Mouse (Mus musculus) spleen, adult 2 months (tissue): Measurements from ENCODE around the gene Sspn. TPM values are rescaled to one million over a fixed set of nuclear protein-coding genes. Genes with fewer than 3 reads are reported as not detected.

ENCODE experiments used
- DNase-seq, 2 experiments: peaks; one replicate each; pipeline versions ENCODE4 v3.0.0 to v3.0.0-alpha.2; 2012 to 2021; ENCODE audit warnings: low spot score in 2 of 2, low read depth in 1 of 2
- H3K27ac ChIP-seq: fragments of 200-500 bp; 2 replicates; pipeline ENCODE4 v1.5.1; 2012; ENCODE audit warnings: low read length, inconsistent platforms; ENCODE audit not compliant: insufficient read depth
- H3K27me3 ChIP-seq: fragments of 200-500 bp; 2 replicates; pipeline ENCODE4 v1.6.1; 2012; ENCODE audit warnings: mild to moderate bottlenecking, moderate library complexity, low read length, inconsistent platforms; ENCODE audit not compliant: control insufficient read depth, insufficient read depth
- H3K36me3 ChIP-seq: fragments of 200-500 bp; 2 replicates; pipeline ENCODE4 v1.6.1; 2012; ENCODE audit warnings: mild to moderate bottlenecking, low read length, inconsistent platforms; ENCODE audit not compliant: control insufficient read depth, insufficient read depth
- H3K4me1 ChIP-seq: fragments of 200-500 bp; 2 replicates; pipeline ENCODE4 v1.6.1; 2011; ENCODE audit warnings: inconsistent platforms; ENCODE audit not compliant: control insufficient read depth, insufficient read depth, insufficient read length
- H3K4me3 ChIP-seq: fragments of 200-500 bp; 2 replicates; pipeline ENCODE4 v1.5.1; 2011; ENCODE audit warnings: mild to moderate bottlenecking, inconsistent platforms; ENCODE audit not compliant: insufficient read depth, insufficient read length; ENCODE audit errors: extremely low read depth
- CTCF ChIP-seq: fragments of 200-500 bp; IDR thresholded peaks from 2 replicates; pipeline ENCODE4 v1.5.1; 2011; ENCODE audit warnings: mild to moderate bottlenecking, inconsistent platforms; ENCODE audit not compliant: insufficient read depth, insufficient read length, insufficient replicate concordance; ENCODE audit errors: extremely low read depth
- POLR2A ChIP-seq: fragments of 200-500 bp; IDR thresholded peaks from 2 replicates; pipeline ENCODE4 v1.6.1; 2011; ENCODE audit warnings: low read depth, low read length, inconsistent platforms
- WGBS: fragments of 180-500 bp; shearing (Covaris S2); methylation state at CpG from one replicate; pipeline ENCODE4 v1.1.7; 2018; 5-methylcytosine and 5-hydroxymethylcytosine counted together
- polyA plus RNA-seq: library from polyadenylated mRNA; depleted of rRNA; stranded (reverse); fragments of >200 nt; gene quantifications from 2 replicates; pipeline ENCODE4 v1.2.3, GENCODE M21; 2012

Gene Sspn
- polyA plus RNA-seq, 1 experiment = 2.0 TPM

DNA sequence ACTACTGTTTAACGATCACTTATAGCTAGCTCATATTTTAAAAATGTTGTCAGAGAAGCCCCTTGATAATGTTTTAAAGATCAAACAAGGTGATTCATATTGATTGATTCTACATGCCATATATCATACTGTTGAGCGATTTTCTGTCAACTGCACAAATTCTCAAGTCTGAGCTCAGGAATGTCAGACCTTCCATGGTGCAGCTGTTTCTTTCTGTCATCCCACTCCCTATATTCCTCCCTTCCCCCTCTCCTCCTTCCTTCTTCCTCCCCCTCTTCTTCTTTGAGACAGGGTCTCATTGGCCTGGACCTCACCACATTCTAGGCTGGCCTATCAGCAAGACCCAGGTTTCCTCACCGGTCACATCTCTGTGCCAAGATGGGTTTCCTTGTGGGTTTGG, 12.0 kb downstream of the Sspn start:
- H3K4me1 ChIP-seq = no peaks in the 10 kb centered on the region
- no peak for DNase-seq
- no peak overlapping the region for H3K27ac ChIP-seq
- no peak for TF ChIP-seq POLR2A
- no peak for TF ChIP-seq CTCF
- no peak overlapping the region for H3K4me3 ChIP-seq
- whole genome bisulfite sequencing = 87% methylated on average over 3 of the region's 3 CpGs
- H3K27me3 ChIP-seq = no peaks in the 10 kb centered on the region
- no peaks in the 10 kb centered on the region for H3K36me3 ChIP-seq

- no peaks in the 10 kb centered on the region for H3K27me3 ChIP-seq
- no peaks in the 10 kb centered on the region for H3K4me1 ChIP-seq
- H3K27ac ChIP-seq = no peak overlapping the region
- TF ChIP-seq CTCF = no peak
- no peak for TF ChIP-seq POLR2A
- 86% methylated on average over 11 of the region's 11 CpGs for WGBS
- no peak overlapping the region for H3K4me3 ChIP-seq
- H3K36me3 ChIP-seq = no peaks in the 10 kb centered on the region
- no peak for DNase-seq
Measured at GRCm38 (mm10) chr6:145945700-145946344, 14.4 kb downstream of the Sspn start.

- H3K4me3 ChIP-seq = no peak overlapping the region
- no peaks in the 10 kb centered on the region for H3K36me3 ChIP-seq
- no peaks in the 10 kb centered on the region for H3K4me1 ChIP-seq
- DNase-seq = no peak
- H3K27ac ChIP-seq = no peak overlapping the region
- WGBS = 54% methylated on average over 4 of the region's 4 CpGs
- no peak for TF ChIP-seq POLR2A
- TF ChIP-seq CTCF = no peak
- H3K27me3 ChIP-seq = no peaks in the 10 kb centered on the region
Measured at GRCm38 (mm10) chr6:145949049-145949448, 17.6 kb downstream of the Sspn start.

DNA sequence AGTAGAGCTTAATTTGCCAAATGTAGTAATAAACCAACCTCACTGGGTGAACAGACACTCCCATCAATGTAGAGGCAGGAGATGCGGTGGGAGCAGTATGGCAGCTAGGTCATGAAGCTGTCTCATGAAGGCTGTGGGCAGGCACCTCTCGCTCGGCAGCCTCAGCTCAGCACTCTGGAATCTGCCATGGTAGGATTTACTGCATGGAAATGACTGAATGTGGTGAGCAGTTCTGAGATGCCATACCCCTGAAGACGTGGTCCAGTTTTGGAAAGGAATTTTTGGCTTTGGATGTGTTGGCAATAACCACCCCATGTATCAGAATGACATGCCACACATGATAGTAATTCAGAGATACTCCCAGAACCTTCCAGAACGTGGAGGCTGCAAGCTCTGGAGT, 19.2 kb downstream of the Sspn start:
- WGBS = 89% methylated on average over 5 of the region's 5 CpGs
- no peak overlapping the region for H3K4me3 ChIP-seq
- no peaks in the 10 kb centered on the region for H3K4me1 ChIP-seq
- no peak for TF ChIP-seq CTCF
- no peak for TF ChIP-seq POLR2A
- H3K27ac ChIP-seq = no peak overlapping the region
- no peak for DNase-seq
- H3K36me3 ChIP-seq = no peaks in the 10 kb centered on the region
- no peaks in the 10 kb centered on the region for H3K27me3 ChIP-seq

DNA sequence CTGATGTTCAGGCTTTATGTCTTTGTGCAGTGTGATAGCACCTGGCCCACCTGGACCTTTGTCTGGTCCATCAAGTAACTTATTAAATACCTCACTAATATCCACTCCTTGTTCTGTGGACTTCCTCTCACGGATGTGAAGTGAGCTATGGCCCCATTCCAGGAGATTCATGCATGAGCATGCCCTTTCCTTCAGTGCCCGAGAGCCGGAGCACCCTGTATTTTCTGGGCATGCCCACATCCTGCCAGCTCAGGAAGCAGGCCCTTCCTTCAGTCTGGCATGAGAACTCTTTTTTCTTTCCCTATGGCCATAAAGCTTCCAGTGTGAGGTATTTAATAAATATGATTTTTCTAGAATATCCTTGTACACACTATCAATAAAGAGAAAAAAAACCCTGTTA, 21.2 kb downstream of the Sspn start:
- 40% methylated on average over 3 of the region's 3 CpGs for WGBS
- no peak overlapping the region for H3K4me3 ChIP-seq
- no peaks in the 10 kb centered on the region for H3K36me3 ChIP-seq
- TF ChIP-seq CTCF = no peak
- no peak for TF ChIP-seq POLR2A
- DNase-seq = no peak
- H3K27ac ChIP-seq = no peak overlapping the region
- no peaks in the 10 kb centered on the region for H3K4me1 ChIP-seq
- H3K27me3 ChIP-seq = no peaks in the 10 kb centered on the region

GRCm38 (mm10) chr6:145953121-145953896, 21.9 kb downstream of the Sspn start:
- H3K4me3 ChIP-seq = no peak overlapping the region
- H3K4me1 ChIP-seq = no peaks in the 10 kb centered on the region
- TF ChIP-seq POLR2A = no peak
- no peak for TF ChIP-seq CTCF
- no peak for DNase-seq
- 85% methylated on average over 13 of the region's 13 CpGs for WGBS
- H3K36me3 ChIP-seq = no peaks in the 10 kb centered on the region
- no peaks in the 10 kb centered on the region for H3K27me3 ChIP-seq
- H3K27ac ChIP-seq = no peak overlapping the region

DNA sequence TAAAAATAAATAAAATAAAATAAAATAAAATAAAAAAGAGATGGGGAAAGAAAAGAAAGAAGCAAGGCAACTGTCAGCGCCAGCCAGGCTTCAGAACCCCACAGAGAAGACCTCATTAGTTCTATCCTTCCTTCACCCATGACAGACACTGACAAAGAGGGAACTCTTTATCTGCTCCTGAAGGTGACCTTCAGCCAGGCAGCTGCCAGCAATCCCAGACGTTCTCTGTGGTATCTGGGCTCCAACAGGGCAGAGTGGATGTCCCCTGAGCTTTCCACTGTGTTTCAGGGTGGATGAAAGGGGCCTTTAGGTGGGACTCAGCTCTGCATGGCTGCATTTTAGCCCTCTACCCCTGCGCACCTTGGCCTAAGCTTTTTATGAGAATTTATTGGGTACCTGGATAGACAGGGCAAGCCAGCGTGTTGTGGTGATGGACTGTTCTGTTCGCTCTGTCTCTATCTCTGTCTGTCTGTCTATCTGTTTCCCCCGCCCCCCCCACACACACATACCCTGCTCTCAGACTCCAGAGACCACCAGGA, 26.1 kb downstream of the Sspn start:
- Histone ChIP-seq H3K36me3 (no peaks in the 10 kb centered on the region), H3K4me1 (no peaks in the 10 kb centered on the region), H3K27me3 (no peaks in the 10 kb centered on the region), H3K4me3 (no peak overlapping the region), H3K27ac (no peak overlapping the region)
- 89% methylated on average over 6 of the region's 6 CpGs for WGBS
- DNase-seq = no peak
- TF ChIP-seq POLR2A (no peak), CTCF (no peak)
